Comparison of ENCODE assay signal across 9 mouse cellular contexts in the genomic region with DNA sequence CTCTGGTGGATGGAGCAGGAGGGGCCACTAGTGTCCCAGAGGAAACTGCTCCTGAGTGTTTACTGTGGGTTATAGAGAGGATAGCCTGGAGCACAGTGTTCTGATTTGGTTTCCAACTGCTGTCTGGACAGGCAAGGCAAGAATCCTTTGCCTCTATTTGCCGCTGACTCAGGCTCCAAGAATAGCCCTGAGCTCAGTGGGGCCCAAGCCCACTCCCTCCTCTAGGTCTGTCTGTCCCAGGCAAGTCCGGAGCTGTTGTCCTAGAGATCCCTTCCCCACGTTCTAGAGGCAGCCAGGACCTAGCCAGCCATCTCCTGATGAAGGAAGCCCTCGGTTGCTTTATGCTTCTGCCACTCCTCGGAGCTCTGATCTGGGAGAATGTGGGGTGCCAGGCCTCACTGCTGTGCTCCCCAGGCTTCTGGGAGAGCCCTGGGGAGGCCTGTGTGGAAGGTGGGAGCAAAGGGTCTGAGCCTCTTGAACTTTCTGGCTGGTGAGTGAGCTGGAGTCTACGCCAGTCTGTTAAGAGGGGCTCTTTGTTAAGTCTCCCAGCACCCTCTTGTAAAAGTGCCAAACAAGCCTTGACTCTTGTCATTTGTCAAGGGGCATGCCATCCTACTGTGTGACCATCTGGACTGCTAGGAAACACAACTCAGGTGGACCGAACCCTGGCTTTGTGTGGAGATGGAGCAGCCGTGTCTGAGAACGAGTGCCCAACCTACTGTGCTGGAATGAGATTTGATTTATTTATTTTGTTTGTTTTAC. TPM values are rescaled to one million over a fixed set of nuclear protein-coding genes. Genes with fewer than 3 reads are reported as not detected.
A peak's percentile ranks its signal among the peaks of the same experiment; 100 is the strongest.
DNase-seq lines count a peak whose midpoint lies in the region; ATAC-seq and TF ChIP-seq lines count a peak whose summit lies in the region.
"Had no signal": no experiment of that assay in that cellular context is flagged by ENCODE, and none has a peak within 500 bp of the region (broad histone marks: within the 10 kb centered on the region; RNA-seq: fewer than 3 reads in every experiment).

No protein-coding gene starts in this region.

- H3K4me1 ChIP-seq in cerebellum, adult 2 months (ENCODE audit: control insufficient read depth, insufficient read depth, low read length) = peaks cover 26% of the 10 kb centered on the region
- H3K4me1 ChIP-seq in kidney, embryonic 15.5 days = peaks cover 37% of the 10 kb centered on the region
- peaks cover 3% of the 10 kb centered on the region for H3K4me1 ChIP-seq in embryonic facial prominence, embryonic 11.5 days (ENCODE audit: control insufficient read depth, insufficient read depth, low read length)
- H3K4me1 ChIP-seq in limb, embryonic 10.5 days = peaks cover 48% of the 10 kb centered on the region

- TF ChIP-seq CTCF in cerebellum, adult 2 months (IDR thresholded peaks at IDR 0.05; ENCODE audit: borderline replicate concordance, insufficient read depth, low read depth, low read length) = no peak

- no peak for ATAC-seq in cerebellum, adult (ENCODE audit: insufficient number of reproducible peaks, low FRiP score, low TSS enrichment)
- no peak for ATAC-seq in kidney, embryonic 15.5 days (replicated peaks; ENCODE audit: low FRiP score)
- no peak for ATAC-seq in embryonic facial prominence, embryonic 11.5 days (replicated peaks; ENCODE audit: insufficient number of reproducible peaks, low FRiP score, low TSS enrichment, low read depth)

- TF ChIP-seq POLR2A in cerebellum, adult 2 months (IDR thresholded peaks at IDR 0.05; ENCODE audit: borderline replicate concordance, insufficient read depth, low read length) = no peak

- peak overlapping the region; percentile 25 for H3K27ac ChIP-seq in cerebellum, adult 2 months (ENCODE audit: insufficient read depth, low read length)
- peak overlapping the region; percentile 86 for H3K27ac ChIP-seq in kidney, embryonic 15.5 days
- peak overlapping the region; percentile 81 for H3K27ac ChIP-seq in embryonic facial prominence, embryonic 11.5 days (replicated peaks; ENCODE audit: low read depth, low read length)
- peak overlapping the region; percentile 86 for H3K27ac ChIP-seq in limb, embryonic 10.5 days
- H3K27ac ChIP-seq: left cerebral cortex, adult 2 months had no signal

- no peak overlapping the region for H3K4me2 ChIP-seq in kidney, embryonic 15.5 days
- H3K4me2 ChIP-seq in embryonic facial prominence, embryonic 11.5 days (ENCODE audit: low read depth, low read length) = no peak overlapping the region

- peak; percentile 54 to 61 for DNase-seq in cerebellum, adult 2 months
- DNase-seq in kidney, adult 9 months = no peak
- no peak for DNase-seq in embryonic facial prominence, embryonic 11.5 days (ENCODE audit: low spot score)
- DNase-seq in limb, embryonic 10.5 days (ENCODE audit: low spot score) = no peak
- DNase-seq in frontal cortex, postnatal 36 days (ENCODE audit: low spot score in 2 of 2) = no peak
- DNase-seq in embryo, embryonic 10 days (ENCODE audit: low spot score) = no peak

- no peaks in the 10 kb centered on the region for H3K9me3 ChIP-seq in kidney, embryonic 15.5 days (replicated peaks)
- H3K9me3 ChIP-seq in embryonic facial prominence, embryonic 11.5 days (replicated peaks; ENCODE audit: control insufficient read depth, low read length) = no peaks in the 10 kb centered on the region
- H3K9me3 ChIP-seq in limb, embryonic 10.5 days (replicated peaks) = no peaks in the 10 kb centered on the region

- H3K27me3 ChIP-seq in cerebellum, adult 2 months (ENCODE audit: control insufficient read depth, insufficient read depth, low read length) = no peaks in the 10 kb centered on the region
- peaks cover 16% of the 10 kb centered on the region for H3K27me3 ChIP-seq in kidney, embryonic 15.5 days
- peaks cover 6% of the 10 kb centered on the region for H3K27me3 ChIP-seq in embryonic facial prominence, embryonic 11.5 days (ENCODE audit: control insufficient read depth, insufficient read depth, low read length)
- peaks cover 32% of the 10 kb centered on the region for H3K27me3 ChIP-seq in limb, embryonic 10.5 days (ENCODE audit: low read depth, poor library complexity, severe bottlenecking)

- H3K9ac ChIP-seq in kidney, embryonic 15.5 days = no peak overlapping the region
- no peak overlapping the region for H3K9ac ChIP-seq in embryonic facial prominence, embryonic 11.5 days (replicated peaks; ENCODE audit: low read length)

- H3K36me3 ChIP-seq in kidney, embryonic 15.5 days = peaks cover 62% of the 10 kb centered on the region
- peaks cover 3% of the 10 kb centered on the region for H3K36me3 ChIP-seq in embryonic facial prominence, embryonic 11.5 days (replicated peaks; ENCODE audit: control insufficient read depth, insufficient read depth, low read depth, low read length)
- peaks cover 65% of the 10 kb centered on the region for H3K36me3 ChIP-seq in limb, embryonic 10.5 days

- H3K4me3 ChIP-seq in cerebellum, adult 2 months (replicated peaks; ENCODE audit: insufficient read depth, low read depth, low read length) = no peak overlapping the region
- H3K4me3 ChIP-seq in kidney, embryonic 15.5 days (replicated peaks) = no peak overlapping the region
- H3K4me3 ChIP-seq in embryonic facial prominence, embryonic 11.5 days (ENCODE audit: low read depth, low read length) = no peak overlapping the region
- H3K4me3 ChIP-seq in limb, embryonic 10.5 days = peak overlapping the region; percentile 19; the same call in 1 of the 2 replicates
- H3K4me3 ChIP-seq: left cerebral cortex, adult 2 months had no signal

- 21% methylated on average over 9 of the region's 9 CpGs for WGBS in cerebellum, adult 2 months
- 87% methylated on average over 9 of the region's 9 CpGs for WGBS in kidney, embryonic 15.5 days
- 78% methylated on average over 9 of the region's 9 CpGs for WGBS in embryonic facial prominence, embryonic 11.5 days
- WGBS in limb, embryonic 10.5 days = 88% methylated on average over 9 of the region's 9 CpGs

RNA-seq across cellular contexts. Expression of gene Col7a1, which starts 3.2 kb away (rescaled TPM):
- polyA plus RNA-seq in cerebellum, adult 2 months (2012; rRNA removed) = 11.3 and 14.1 TPM in 2 replicates
- polyA plus RNA-seq in kidney, embryonic 15.5 days (2015; fragmentation: Nextera tagmentation; extraction: Ambion mirVana) = 2.1 and 3.5 TPM in 2 replicates
- polyA plus RNA-seq in embryonic facial prominence, embryonic 11.5 days (2014; fragmentation: Nextera tagmentation; extraction: Ambion mirVana) = 1.1 and 2.4 TPM in 2 replicates
- polyA plus RNA-seq in limb, embryonic 10.5 days (2016; fragmentation: Nextera tagmentation; extraction: Ambion mirVana) = 1.7 and 3.1 TPM in 2 replicates

RNA-seq across cellular contexts. Expression of gene Uqcrc1, which starts 13.7 kb away (rescaled TPM):
- 672 and 690 TPM in 2 replicates for polyA plus RNA-seq in cerebellum, adult 2 months (2012; rRNA removed)
- polyA plus RNA-seq in kidney, embryonic 15.5 days (2015; fragmentation: Nextera tagmentation; extraction: Ambion mirVana) = 513 and 523 TPM in 2 replicates
- polyA plus RNA-seq in embryonic facial prominence, embryonic 11.5 days (2014; fragmentation: Nextera tagmentation; extraction: Ambion mirVana) = 412 and 422 TPM in 2 replicates
- polyA plus RNA-seq in limb, embryonic 10.5 days (2016; fragmentation: Nextera tagmentation; extraction: Ambion mirVana) = 561 and 562 TPM in 2 replicates

RNA-seq across cellular contexts. Expression of gene Ucn2, which starts 35.7 kb away (rescaled TPM):
- polyA plus RNA-seq in cerebellum, adult 2 months (2012; rRNA removed) = 0.47 and 0.48 TPM in 2 replicates
- polyA plus RNA-seq in kidney, embryonic 15.5 days (2015; fragmentation: Nextera tagmentation; extraction: Ambion mirVana) = 0.14 and 0.18 TPM in 2 replicates
- polyA plus RNA-seq in embryonic facial prominence, embryonic 11.5 days (2014; fragmentation: Nextera tagmentation; extraction: Ambion mirVana) = 0.25 TPM in 1 of 2 replicates, not detected in the other
- not detected in 2 replicates for polyA plus RNA-seq in limb, embryonic 10.5 days (2016; fragmentation: Nextera tagmentation; extraction: Ambion mirVana)

RNA-seq across cellular contexts. Expression of gene Tmem89, which starts 35.7 kb away (rescaled TPM):
- polyA plus RNA-seq in cerebellum, adult 2 months (2012; rRNA removed) = 0.39 and 0.92 TPM in 2 replicates
- not detected in 2 replicates for polyA plus RNA-seq in kidney, embryonic 15.5 days (2015; fragmentation: Nextera tagmentation; extraction: Ambion mirVana)
- polyA plus RNA-seq in embryonic facial prominence, embryonic 11.5 days (2014; fragmentation: Nextera tagmentation; extraction: Ambion mirVana) = not detected in 2 replicates
- not detected in 2 replicates for polyA plus RNA-seq in limb, embryonic 10.5 days (2016; fragmentation: Nextera tagmentation; extraction: Ambion mirVana)

RNA-seq across cellular contexts. Expression of gene Pfkfb4, which starts 41.4 kb away (rescaled TPM):
- 17.5 and 20.1 TPM in 2 replicates for polyA plus RNA-seq in cerebellum, adult 2 months (2012; rRNA removed)
- polyA plus RNA-seq in kidney, embryonic 15.5 days (2015; fragmentation: Nextera tagmentation; extraction: Ambion mirVana) = 8.7 and 10.6 TPM in 2 replicates
- polyA plus RNA-seq in embryonic facial prominence, embryonic 11.5 days (2014; fragmentation: Nextera tagmentation; extraction: Ambion mirVana) = 7.8 TPM in 2 replicates
- polyA plus RNA-seq in limb, embryonic 10.5 days (2016; fragmentation: Nextera tagmentation; extraction: Ambion mirVana) = 12.5 and 14.6 TPM in 2 replicates

Comparison
In these comparisons a context has a peak if more than half of its experiments do, and no peak if none do; other contexts are left out.
1. DNase-seq: peak in cerebellum, adult 2 months (2 of 2); none in kidney, adult 9 months (single experiment), embryonic facial prominence, embryonic 11.5 days (single experiment), limb, embryonic 10.5 days (single experiment), frontal cortex, postnatal 36 days (0 of 2) and embryo, embryonic 10 days (single experiment).
2. H3K27ac ChIP-seq: peak in every context shown above with its lines; median percentile 86 in kidney, embryonic 15.5 days; 86 in limb, embryonic 10.5 days; 81 in embryonic facial prominence, embryonic 11.5 days; 25 in cerebellum, adult 2 months.